Mouse (Mus musculus): ENCODE results near the gene Aurka.
A peak's percentile ranks its signal among the peaks of the same experiment; 100 is the strongest.

The Aurka gene

DNA sequence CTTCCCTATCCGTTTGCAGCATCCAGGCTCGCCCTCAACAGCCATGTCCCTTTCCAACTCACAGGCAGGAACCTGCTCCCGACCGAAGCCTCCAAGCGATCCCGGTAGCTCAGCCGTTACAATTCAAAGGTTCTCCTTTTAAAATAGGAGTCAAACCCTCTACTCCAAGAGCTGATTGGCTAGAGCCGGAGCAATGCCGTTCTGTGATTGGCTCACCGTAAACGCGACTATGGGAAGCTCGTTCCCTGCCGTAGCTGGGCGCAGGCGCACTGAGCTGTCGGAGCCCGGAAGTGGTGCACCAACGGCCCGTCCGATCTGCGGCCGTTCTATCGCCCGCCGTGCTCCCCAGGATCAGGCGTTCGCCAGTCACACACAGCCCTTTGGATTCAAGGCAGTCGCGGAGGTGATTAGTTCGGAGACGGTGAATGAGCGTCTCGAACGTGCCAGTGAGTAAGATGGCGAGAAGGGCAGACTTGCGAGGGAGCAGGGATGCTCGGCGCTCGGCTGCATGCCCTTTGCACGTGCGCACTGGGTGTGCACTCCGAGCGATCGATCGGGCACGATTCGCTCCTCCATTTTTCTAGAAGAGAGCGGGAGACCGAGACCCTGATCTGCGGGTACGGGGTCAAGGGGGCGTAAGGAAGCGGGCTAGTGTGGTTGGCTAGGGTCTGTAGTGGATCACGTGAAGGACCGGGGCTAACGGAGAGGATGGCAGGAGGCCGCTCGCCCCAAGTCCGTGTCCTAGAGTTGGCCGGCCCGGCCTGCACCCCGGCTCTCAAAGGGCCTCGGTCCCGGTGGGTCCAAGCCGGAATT is at the start of gene Aurka, which contains the start of gene Cstf1:
TSS of gene Aurka (minus strand) at position 125 of the 813 bp plus-strand sequence.
TSS of gene Cstf1 (plus strand) at position 271 of the 813 bp plus-strand sequence.
- peak; percentile 93 for DNase-seq (ENCODE audit: low read depth, low spot score)

DNA sequence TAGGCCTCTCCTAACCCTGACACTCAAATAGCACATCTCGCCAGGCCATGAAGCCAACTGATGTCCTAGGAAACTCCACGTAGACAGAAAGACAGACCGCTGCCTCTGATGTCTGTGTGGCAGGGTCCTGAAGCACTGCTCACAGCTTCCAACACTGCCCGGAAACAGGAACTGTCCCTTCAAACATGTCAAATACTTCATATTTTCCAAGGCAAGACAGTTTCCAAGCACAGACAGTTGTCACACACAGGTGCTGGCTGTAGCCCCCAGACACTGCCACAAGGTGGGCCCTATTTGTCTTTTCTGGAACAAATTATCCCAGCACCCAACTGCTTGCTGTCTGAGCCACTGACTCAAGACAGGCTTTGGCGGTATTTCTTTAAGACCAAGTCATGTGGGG is 47.9 kb upstream of the Aurka start:
- DNase-seq (ENCODE audit: low read depth, low spot score) = no peak

DNA sequence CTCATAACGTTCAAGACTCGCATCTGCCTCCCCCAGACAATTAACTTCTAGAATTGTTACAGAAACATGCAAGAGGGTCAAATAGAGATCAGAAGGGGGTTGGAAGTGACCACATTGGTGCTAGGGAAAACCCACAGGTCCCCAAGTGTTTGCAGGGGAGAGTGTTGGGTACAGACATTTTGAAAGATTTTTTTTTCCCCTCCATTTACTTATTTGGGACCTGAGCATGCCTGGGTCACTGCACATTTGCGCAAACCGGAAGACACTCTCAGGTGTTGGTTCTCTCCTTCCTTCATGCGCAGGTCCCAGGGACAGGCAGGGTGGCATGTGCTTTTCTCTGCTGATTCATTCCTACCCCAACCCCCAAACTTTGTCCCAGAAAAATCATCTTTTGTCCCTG is 46.5 kb upstream of the Aurka start:
- no peak for DNase-seq (ENCODE audit: low read depth, low spot score)

DNA sequence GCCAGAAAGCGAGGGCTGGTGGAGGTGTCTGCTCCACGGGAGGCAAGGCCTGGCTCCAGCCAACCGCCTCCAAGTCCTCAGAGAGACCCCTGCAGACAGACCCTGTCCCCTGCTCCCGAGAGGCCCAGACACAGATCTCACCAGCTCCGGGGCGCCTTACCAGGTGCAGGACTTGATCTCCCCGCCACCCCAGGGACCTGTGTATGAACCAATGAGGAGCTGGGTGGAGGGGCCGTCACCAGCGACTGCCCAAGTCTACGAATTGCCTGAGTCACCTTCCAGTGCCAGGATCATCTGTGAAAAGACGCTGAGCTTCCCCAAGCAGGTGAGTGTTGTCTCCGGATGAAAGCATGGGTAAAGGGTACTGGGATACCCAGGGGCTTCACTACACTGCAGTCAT is 45.9 kb upstream of the Aurka start:
- no peak for DNase-seq (ENCODE audit: low read depth, low spot score)

DNA sequence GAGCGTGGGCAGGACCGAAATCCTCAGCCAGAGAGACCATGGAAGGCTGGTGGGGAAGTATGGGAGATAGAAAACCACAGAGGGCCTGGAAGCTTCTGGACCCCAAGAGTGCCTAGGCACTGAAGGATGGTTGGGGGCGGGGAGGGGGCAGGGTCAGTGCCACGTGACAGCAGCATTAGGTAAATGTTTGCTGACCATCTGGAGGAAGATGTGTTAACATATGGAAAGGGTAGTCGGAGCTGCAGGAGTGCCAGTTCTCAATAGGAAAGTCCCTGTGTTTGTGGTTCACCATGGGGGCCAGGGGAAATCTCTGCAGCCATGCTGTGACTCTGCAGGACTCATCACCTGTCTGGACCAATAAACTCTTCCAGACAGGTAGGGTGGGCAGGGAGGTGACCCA is 43.6 kb upstream of the Aurka start:
- DNase-seq (ENCODE audit: low read depth, low spot score) = no peak

DNA sequence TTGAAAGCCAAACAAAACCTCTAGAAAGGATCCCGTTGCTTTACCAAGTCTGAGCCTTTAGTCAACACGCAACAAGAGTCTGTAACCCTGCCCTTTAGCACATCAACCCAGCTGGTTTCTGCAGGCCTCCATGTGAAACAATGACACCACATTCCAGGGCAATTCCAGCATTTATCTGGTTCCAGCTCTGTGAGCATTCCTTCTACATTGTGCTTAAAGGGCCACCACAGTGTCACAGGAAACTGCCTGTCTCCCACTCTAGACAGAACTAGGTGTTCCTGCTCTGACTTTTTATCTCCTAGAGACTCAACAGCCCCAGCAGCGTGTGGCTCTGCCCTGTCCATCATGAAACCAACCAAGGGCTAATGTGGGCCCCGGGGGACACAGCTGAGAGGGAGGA is 42.9 kb upstream of the Aurka start:
- no peak for DNase-seq (ENCODE audit: low read depth, low spot score)

DNA sequence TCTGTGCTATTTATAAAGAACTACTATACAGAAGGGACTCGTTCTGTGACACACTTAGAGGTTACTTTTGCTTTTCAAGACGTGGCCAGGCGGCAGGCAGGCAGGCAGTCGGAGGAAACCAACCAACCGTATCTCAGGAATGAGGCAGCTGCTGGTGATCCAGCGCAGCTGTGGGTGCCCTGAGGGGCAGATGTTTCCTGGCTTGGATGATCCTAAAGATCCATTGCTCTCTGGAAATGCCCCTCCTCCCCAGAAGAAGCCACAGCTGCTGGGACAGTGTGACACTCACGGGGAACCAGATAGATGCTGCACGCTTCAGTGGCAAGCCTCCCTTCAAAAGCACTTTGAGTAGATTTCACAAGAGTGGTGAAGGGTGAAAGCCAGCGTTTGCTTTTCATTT is 42.1 kb upstream of the Aurka start:
- DNase-seq (ENCODE audit: low read depth, low spot score) = no peak

DNA sequence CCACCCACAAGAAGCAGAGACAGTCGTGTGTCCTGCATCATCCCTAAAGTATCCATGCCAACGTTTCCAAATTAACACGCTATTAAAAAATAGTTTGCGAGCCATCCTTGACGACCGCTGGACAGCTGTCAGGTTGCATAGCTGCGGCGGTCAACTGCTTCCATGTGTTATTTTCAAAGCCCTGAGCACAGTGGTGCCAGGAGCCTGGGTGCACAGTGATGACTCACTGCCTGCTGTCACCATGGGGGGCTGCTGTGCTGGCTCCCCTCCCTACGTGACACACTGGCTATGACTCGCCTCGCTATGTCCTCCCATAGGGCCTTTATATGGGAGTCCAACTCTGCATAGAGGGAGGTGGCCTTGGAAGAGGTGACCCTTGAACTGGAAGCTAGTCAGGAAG is 40.8 kb upstream of the Aurka start:
- no peak for DNase-seq (ENCODE audit: low read depth, low spot score)

DNA sequence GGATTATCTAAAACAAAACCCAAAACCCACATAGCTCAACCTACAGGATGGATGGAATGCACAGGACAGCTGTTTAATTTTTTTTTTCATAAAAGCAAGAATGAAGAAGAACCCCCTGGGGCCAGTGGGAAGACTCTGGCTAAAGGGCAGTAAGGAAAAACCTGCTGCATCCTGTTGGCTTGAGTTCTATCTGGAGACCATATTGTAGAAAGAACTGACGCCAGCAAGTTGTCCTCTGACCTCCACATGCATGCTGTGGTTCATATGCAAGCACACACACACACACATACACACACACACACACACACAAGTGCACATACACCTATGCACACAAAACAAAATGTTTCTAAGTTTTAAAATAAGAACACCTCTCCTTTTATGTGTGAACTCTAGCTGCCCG is 40.4 kb upstream of the Aurka start:
- DNase-seq (ENCODE audit: low read depth, low spot score) = no peak

DNA sequence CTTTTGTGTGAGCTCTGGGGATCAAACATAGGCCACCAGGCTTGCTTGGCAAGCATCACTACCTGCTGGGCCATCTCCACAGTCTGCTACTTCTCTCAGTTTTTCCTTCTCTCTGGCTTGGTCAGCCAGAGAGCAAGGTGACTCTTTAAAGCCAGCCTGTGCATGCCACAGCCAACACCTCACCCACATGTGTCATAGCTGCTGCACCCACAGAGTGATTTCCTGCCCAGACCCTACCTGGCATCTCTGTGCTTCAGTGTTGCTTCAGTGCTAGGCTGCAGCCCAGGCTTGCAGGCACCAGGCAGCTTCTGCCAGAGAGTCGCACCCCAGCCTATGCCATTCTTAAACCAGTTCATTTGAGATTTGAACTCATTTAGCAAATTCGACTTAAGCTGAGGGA is 37.2 kb upstream of the Aurka start:
- DNase-seq (ENCODE audit: low read depth, low spot score) = no peak

DNA sequence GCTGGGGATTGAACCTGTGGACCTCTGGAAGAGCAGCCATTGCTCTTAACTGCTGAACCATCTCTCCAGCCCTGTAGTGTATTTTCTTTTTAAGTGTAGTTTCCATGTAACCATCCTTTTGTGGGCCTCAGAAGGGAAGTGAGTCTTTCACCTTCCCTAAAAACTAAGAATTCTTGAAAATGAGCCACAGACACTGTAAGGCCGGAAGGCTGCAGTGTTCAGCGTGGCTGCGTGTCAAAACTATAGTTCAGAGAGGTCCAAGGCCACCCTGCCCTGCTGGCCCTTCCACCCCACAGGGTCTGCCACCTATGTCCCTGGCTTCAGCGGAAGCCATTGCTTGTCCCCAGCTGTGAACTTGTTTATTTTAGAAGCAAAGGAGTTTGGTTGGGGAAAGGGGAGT is 35.8 kb upstream of the Aurka start:
- DNase-seq (ENCODE audit: low read depth, low spot score) = no peak

DNA sequence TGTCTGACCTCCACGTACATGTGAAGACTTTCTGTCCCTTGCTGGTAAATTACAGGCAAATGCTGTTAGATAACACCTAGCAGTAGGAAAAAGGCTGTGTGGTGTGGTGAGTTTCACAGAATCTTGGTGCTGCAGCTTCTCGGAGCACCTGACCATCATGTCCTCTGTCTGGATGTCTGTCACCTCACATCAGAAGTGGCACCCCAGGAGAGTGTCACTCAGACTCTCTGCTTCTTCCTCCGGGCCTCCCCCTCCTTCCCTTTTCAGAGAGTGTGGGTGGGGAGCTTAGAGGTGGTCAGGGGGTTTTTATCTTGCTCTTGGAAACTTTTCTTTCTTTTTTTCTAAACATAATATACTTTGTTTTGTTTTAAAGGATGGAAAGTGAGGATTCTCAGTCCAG is 34.7 kb upstream of the Aurka start:
- DNase-seq (ENCODE audit: low read depth, low spot score) = no peak

DNA sequence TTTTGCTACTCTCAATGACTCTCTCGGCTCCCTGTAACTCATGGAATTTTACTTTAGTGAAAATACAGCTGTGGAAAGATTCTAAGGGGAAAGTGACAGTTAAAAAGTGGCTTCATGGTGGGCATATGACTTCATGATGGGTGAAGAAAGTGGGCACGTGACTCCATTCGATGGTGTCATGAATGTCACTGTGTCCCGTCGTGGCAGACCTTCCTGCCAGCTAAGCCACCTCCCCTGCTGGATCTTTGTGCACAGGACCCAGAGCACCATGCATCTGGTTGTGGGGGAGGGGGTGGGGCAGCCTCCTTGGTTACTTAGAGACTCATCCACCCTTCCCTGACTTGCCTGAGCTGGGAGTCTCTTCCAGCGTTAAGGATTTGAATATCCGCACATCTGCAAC is 33.9 kb upstream of the Aurka start:
- no peak for DNase-seq (ENCODE audit: low read depth, low spot score)

DNA sequence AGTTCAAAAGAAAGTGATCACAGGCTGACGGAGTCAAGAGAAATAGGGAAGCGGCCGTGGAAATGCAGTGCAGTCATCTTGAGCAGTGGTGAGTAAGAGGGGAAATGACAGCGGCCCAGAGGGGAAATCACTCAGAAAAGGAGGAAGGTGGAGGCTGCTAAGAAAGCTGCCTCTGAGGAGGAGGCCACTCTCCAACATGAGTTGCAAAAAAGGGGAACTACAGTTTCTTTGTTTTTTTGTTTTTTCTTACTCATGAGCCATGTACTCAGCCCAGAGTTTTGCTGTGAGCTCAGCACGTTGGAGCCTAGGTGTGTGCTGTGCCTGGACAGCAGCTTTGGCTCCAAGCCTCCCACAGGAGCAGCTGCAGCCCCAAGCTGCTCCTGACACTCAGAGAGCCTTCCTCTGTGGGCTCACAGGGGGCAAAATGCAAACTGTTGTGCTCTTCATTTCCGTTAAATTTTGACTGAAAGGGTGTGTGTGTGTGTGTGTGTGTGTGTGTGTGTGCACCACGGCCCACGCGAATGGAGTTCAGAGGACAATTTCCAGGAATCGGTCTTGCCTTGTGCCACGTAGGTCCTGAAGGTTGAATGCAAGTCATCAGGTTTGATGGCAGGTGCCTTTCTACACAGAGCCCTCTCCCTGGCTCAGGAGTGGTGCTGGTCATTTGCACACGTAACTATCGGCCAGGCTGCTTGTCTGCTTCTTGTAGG is 30.9 kb upstream of the Aurka start:
- DNase-seq (ENCODE audit: low read depth, low spot score) = peak; percentile 58

DNA sequence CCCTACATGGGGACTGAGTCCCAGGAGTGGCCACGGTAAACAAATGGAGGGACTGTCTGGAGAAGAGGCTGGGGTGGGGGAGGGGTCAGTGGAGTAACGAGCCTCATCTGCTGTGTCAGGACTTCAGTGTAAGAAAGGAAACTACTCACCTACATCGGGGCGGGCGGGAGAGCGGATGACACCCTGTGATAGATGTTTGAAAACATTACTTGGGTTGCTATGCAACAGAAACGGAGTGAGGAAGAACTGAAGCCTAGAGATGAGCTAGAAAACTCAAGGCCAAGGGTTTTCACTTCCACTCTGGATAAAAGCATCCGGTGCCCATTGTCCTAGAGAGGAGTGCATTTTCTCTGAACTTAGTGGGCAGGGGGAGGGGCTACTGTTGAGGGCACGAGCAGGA is 29.6 kb upstream of the Aurka start:
- no peak for DNase-seq (ENCODE audit: low read depth, low spot score)

DNA sequence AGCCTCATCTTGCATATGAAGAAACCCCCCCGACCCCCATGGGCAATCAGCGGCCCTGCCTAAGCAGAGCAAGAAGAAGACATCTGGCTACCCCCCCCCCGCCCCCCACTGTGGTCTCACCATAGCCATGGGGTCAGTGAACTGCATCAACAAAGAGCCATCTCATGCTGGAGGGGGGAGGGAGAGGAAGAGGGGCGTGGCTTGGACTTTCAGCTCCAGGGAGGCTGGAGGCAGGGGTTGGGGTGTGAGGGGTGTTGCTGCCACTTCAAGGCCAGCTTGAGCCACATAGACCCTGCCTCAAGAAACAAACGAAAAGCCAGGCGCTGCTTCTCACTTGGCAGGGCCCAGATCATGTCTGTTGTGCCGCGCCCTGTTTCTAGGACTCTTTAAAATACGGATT is 25.6 kb upstream of the Aurka start:
- DNase-seq (ENCODE audit: low read depth, low spot score) = no peak

DNA sequence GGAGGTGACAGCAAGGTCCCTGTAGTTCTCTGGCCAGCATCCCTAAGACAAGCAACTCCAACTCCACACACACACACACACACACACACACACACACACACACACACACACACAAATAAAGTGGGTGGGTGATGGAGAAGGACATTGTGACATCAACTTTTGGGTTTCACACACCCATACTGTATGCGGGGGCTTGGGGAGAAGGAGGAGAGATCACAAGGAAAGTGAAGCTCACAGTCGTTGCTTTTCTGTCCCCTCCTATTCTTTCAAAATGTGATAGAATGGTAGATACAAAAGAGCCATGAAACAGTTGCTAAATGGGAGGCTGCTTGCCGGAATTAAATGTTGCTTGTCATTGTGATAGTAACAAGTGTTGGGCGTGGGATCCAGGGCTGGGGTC is 24.3 kb upstream of the Aurka start:
- DNase-seq (ENCODE audit: low read depth, low spot score) = no peak

DNA sequence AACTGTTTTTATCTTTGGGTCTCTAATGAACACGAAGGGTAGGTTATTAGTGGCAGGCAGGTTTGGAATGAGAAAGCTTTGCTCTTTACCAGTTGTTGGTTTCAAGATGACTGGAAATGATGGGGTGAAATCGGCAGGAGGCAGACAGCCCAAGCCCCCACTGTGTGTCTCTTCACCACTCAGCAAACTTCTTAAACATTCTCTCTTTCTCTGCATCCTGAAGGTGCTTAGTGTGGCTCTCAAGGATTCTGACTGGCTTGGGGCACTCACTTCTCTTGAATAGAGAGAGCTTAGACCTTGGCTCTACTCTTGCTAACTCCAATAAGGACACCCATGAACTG is 23.7 kb upstream of the Aurka start:
- DNase-seq (ENCODE audit: low read depth, low spot score) = no peak

DNA sequence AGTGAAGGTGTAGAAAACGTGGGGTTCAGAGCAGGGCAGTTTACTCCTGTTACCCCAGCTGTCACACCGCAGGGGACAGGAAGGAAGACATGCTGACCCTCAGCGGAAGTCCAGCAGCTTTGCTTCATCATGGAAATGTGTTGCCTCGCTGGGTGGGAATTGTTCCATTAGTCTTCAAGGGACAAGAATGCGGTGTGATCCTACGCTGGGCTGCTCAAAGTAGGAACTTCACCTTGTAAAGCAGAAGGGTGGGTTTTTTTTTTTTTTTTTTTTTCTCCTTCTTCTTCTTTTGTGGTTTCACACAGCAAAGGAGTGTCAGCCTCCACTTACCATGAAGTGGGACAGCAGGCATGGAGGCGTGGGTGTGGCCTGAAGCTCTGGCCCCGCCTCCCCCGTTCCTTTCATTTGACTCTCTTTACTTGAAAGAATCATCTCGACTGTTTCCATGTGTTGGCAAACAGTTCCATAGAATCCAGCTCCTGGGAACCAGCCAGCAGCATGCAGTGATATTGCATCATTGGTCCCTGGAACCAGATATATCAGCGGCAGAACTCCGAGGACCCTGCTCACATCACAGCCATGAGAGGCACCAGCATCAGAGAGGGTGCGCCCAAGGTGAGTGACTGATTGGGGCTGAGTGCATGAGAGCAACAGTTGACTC is 23.2 kb upstream of the Aurka start, which contains the start of gene Cass4:
TSS of gene Cass4 (plus strand) at position 404 of the 661 bp plus-strand sequence.
- no peak for DNase-seq (ENCODE audit: low read depth, low spot score)

DNA sequence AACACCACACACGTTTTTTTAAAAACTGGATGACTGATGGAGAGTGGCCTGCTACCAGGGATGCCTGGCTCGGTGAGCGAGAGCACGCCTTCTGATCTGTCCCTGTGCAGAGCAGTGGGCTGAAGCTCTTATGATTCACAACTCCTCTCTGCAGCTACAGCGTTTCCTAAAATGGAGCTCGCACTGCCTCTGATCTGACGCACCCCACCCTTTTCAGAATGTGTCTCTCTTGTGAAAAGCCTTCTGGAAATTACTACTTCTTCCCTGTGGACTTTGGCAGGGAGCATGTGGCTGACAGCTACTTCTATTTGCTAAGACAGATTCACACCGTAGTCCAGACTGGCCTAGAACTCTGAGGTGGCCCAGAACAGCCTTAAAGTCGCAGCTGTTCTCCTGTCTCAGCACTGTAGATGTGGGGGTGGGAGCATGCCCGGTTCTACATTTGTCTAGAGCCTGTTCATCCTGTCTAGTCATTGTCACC is 21.7 kb upstream of the Aurka start:
- no peak for DNase-seq (ENCODE audit: low read depth, low spot score)

DNA sequence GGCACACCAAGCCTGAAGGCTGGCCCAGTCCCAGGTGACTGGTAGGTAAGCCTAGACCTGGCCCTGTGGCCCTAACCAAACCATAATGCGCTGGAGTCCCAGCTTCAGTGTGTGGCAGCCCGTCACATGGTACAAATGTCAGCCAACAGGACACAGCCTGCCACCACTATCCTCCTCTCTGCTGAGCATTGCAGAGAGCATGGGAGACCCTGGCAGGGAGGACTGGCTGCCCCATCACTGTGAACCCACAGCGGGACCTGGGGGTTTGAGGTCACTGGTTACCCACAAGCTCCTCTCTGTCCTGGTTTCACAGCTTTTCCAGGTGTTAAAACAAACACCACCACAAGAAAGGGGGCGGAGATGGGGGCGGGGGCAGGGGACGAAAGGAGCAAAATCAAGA is 20.0 kb upstream of the Aurka start:
- DNase-seq (ENCODE audit: low read depth, low spot score) = no peak

DNA sequence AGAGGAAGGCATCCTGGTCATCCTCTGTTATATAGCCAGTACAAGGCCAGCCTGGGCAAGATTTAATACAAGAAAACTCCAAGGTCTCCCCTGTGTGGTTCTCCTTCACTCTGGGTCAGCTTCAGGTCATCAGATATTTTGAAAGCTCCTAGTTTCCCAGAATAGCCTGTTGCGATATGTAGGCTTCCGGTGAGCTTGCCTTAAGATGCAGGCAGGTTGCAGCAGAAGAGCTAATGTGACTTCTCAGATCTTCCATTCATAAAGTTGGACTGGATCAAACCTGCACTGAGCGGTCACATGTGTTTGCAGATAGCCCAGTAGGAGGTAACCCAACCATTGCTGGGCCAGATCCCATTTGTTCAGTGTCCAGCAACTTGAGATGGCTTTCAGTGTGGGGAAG is 14.4 kb upstream of the Aurka start:
- peak; percentile 30 for DNase-seq (ENCODE audit: low read depth, low spot score)

DNA sequence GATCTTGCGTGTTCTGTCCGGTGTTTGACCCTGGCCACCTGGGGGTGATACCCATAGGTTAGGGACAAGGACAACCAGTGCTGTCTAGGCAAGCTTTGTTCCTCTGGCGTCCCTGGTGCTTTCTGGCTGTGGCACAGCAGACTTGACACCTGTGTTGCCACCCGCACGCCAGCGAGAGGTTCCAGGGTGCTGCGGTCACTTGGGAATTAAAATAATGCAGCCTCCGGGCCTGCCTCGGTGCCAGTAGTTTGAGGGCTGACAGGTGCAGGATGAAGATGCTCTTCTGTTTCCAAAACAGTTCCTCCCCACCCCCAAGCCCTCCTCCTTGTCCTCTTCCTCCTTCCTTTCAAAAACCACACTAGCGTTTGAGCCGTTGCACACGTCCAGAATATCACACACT is 11.6 kb upstream of the Aurka start:
- no peak for DNase-seq (ENCODE audit: low read depth, low spot score)
